ENCODE assay signal across 2 mouse cellular contexts in the genomic region with DNA sequence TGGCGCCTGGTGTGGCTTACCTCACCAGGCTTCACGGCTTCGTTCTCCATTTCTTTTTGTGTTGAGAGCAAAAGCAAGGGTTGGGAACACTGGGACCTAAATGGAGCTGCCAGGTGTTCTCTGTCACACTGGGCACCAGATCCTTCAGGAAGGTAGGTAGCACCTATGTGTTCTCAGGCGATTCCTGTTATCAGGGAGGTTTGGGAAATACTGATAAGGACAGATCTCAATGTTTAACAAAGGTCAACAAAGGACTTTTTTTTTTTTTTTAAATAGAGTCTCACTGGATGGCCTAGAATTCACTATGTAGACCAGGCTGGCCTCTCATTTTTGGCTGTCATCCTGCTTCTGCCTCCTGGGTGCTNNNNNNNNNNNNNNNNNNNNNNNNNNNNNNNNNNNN.
TF ChIP-seq lines count a peak whose summit lies in the region.

No protein-coding gene starts in this region.

TF ChIP-seq in CH12.LX, 34 proteins besides CTCF, POLR2A, EP300 and RAD21 (continued from another document):
- TF ChIP-seq ZNF384 (IDR thresholded peaks at IDR 0.05; ENCODE audit: low read depth, low read length), result peak; percentile 18; the same call in 1 of the 2 replicates

TF ChIP-seq in MEL, 35 proteins besides CTCF, POLR2A, EP300 and RAD21:
- TF ChIP-seq MAFK (IDR thresholded peaks at IDR 0.05; ENCODE audit: borderline replicate concordance, low read depth, low read length) (no peak), ZNF384 (IDR thresholded peaks at IDR 0.05; ENCODE audit: low read depth, low read length) (peak; percentile 69)
